Mouse (Mus musculus) stomach, postnatal 0 days (tissue): ENCODE measurements around the gene Tdrd6. TPM values are rescaled to one million over a fixed set of nuclear protein-coding genes. Genes with fewer than 3 reads are reported as not detected.
A peak's percentile ranks its signal among the peaks of the same experiment; 100 is the strongest.

Source experiments
- ATAC-seq: fragments of 200-750 bp; cut with Nextera tagmentation; 2 replicates; pipeline ENCODE4 v1.8.0; 2017; ENCODE audit not compliant: low FRiP score, low TSS enrichment
- DNase-seq: peaks from one replicate; pipeline ENCODE4 v3.0.0-alpha.2; 2016; ENCODE audit warnings: low spot score
- H3K27ac ChIP-seq: fragments of 300-500 bp; sonication (generic); replicated peaks from 2 replicates; pipeline ENCODE4 v1.5.1; 2014; ENCODE audit warnings: mild to moderate bottlenecking, control low read depth
- H3K27me3 ChIP-seq: fragments of 300-500 bp; sonication (generic); 2 replicates; pipeline ENCODE4 v1.6.1; 2014; ENCODE audit warnings: low read length; ENCODE audit not compliant: control insufficient read depth, insufficient read depth
- H3K36me3 ChIP-seq: fragments of 300-500 bp; sonication (generic); 2 replicates; pipeline ENCODE4 v1.6.1; 2014; ENCODE audit warnings: low read length, mixed read lengths; ENCODE audit not compliant: control insufficient read depth, insufficient read depth
- H3K4me1 ChIP-seq: fragments of 300-500 bp; sonication (generic); replicated peaks from 2 replicates; pipeline ENCODE4 v1.6.1; 2014; ENCODE audit warnings: antibody characterized with exemption; ENCODE audit not compliant: control insufficient read depth, insufficient read depth
- H3K4me2 ChIP-seq: fragments of 300-500 bp; sonication (generic); replicated peaks from 2 replicates; pipeline ENCODE4 v1.6.1; 2014; ENCODE audit warnings: low read depth, mild to moderate bottlenecking, control low read depth, moderate library complexity
- H3K4me3 ChIP-seq: fragments of 300-500 bp; sonication (generic); 2 replicates; pipeline ENCODE4 v1.5.1; 2014; ENCODE audit warnings: low read depth, low read length, control low read depth
- H3K9ac ChIP-seq: fragments of 300-500 bp; sonication (generic); 2 replicates; pipeline ENCODE4 v1.6.1; 2014; ENCODE audit warnings: mild to moderate bottlenecking, low read length, control low read depth, mixed read lengths
- H3K9me3 ChIP-seq: fragments of 300-500 bp; sonication (generic); 2 replicates; pipeline ENCODE4 v1.6.1; 2016; ENCODE audit warnings: low read length; ENCODE audit not compliant: control insufficient read depth
- CTCF ChIP-seq: IDR thresholded peaks from 2 replicates; pipeline ENCODE4 v1.5.1; 2016; ENCODE audit warnings: antibody characterized with exemption, low read depth, mild to moderate bottlenecking, moderate library complexity
- EP300 ChIP-seq: optimal IDR thresholded peaks from 2 replicates; pipeline ENCODE3; 2016; ENCODE audit warnings: antibody characterized with exemption
- WGBS: fragments of 180-500 bp; shearing (Covaris S2); extraction: QIAGEN DNeasy Blood & Tissue Kit; methylation state at CpG from one replicate; pipeline ENCODE4 v1.1.7; 2014; 5-methylcytosine and 5-hydroxymethylcytosine counted together
- polyA plus RNA-seq: library from polyadenylated mRNA; unstranded; fragments of >200 nt; fragmentation: Nextera tagmentation; extraction: Ambion mirVana; gene quantifications from 2 replicates; pipeline ENCODE4 v1.2.1, GENCODE M21; 2015

Tdrd6 gene
- polyA plus RNA-seq, 1 experiment from 2014 or later: 0.08 TPM

DNA sequence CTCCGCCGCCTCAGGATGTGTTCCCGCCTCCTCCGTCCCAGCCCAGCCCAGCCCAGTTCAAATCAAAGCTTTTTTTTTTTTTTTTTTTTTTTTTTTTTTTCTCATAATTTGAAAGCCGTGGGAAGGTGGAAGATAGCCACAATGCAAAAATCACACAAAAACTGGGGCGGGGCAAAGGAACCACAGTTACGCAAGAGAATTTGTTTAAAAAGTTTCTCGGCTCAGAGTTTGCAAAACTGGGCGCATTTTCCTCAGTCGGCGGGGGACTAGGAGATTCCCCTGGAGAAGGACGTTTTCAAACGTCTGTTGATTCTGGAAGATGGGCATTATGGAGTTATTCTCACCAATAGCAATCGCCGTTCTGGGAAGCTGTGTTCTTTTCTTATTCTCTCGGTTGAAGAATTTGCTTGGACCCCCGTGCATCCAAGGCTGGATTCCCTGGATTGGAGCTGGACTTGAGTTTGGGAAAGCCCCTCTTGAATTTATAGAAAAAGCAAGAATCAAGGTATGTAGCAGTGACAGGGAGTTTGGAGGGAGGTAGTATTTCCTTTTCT is 37.3 kb upstream of the Tdrd6 start, which contains the start of gene Cyp39a1:
Gene Cyp39a1 (plus strand): TSS at position 136 of the 554 bp plus-strand sequence.
- no peak for TF ChIP-seq CTCF
- TF ChIP-seq EP300: no peak
- no peak for ATAC-seq
- H3K9me3 ChIP-seq: no peaks in the 10 kb centered on the region
- no peaks in the 10 kb centered on the region for H3K27me3 ChIP-seq
- peaks cover 2% of the 10 kb centered on the region; the same call in 1 of the 2 replicates for H3K4me1 ChIP-seq
- DNase-seq: no peak
- H3K27ac ChIP-seq: peak within 1 kb of the TSS; percentile 58; the same call in 1 of the 2 replicates
- H3K4me2 ChIP-seq: peak within 1 kb of the TSS; percentile 95
- 0% methylated on average over 17 of the region's 17 CpGs for WGBS
- H3K4me3 ChIP-seq: peak within 1 kb of the TSS; percentile 79
- peak within 1 kb of the TSS; percentile 72 for H3K9ac ChIP-seq
- H3K36me3 ChIP-seq: no peaks in the 10 kb centered on the region

DNA sequence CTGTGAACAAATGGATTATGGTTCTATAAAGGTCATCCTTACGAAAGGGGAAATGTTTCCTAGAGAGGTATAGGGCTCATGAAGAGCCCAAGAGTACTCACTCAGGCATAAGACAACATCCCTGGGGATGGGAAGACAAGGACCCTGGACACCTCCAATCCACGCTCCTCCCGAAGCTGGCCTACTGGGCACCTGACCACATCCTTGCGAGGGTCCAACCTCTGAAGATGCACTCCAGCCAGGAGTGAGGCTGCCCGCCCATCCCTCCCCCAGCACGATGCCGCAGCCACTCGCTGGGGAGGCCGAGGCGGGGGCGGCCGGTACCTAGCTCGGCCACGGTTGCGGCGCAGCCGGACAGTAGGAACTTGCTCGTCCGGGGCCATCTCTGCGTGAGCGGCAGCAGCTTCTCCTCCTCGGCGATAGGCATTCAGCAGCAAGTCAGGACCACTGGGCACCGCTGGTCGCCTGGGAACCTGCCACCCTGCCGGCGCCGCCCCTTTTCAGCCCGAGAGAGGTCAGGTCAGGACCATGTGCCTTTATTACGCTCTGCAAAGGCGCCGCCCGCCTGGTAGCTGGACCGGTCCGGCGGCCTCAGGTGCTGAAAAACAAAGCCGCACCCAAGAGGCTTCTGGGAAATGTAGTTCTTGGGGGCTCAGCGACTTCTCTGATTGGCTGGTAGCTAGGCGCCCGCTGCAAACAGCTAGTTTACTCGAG is 36.6 kb upstream of the Tdrd6 start, which contains the start of gene Slc25a27:
Gene Slc25a27 (minus strand): TSS at position 639 of the 714 bp plus-strand sequence.
- Histone ChIP-seq H3K27me3 (no peaks in the 10 kb centered on the region), H3K36me3 (no peaks in the 10 kb centered on the region)

GRCm38 (mm10) chr17:43651314-43652046 is 21.4 kb upstream of the Tdrd6 start:
- no peak overlapping the region for H3K27ac ChIP-seq
- WGBS: 73% methylated on average over 14 of the region's 14 CpGs
- no peak overlapping the region for H3K4me2 ChIP-seq

More for the DNA sequence above, 36.6 kb upstream of the Tdrd6 start, which contains the start of gene Slc25a27:
- Histone ChIP-seq H3K9ac (peak within 1 kb of the TSS; percentile 72), H3K9me3 (no peaks in the 10 kb centered on the region), H3K4me1 (peaks cover 2% of the 10 kb centered on the region; the same call in 1 of the 2 replicates), H3K27ac (peak within 1 kb of the TSS; percentile 58; the same call in 1 of the 2 replicates), H3K4me3 (peak within 1 kb of the TSS; percentile 79), H3K4me2 (peak within 1 kb of the TSS; percentile 95)
- ATAC-seq (peak; percentile 99), DNase-seq (peak; percentile 94)
- TF ChIP-seq EP300 (no peak), CTCF (no peak)
- 1% methylated on average over 33 of the region's 41 CpGs for WGBS

GRCm38 (mm10) chr17:43649641-43650436 is 19.7 kb upstream of the Tdrd6 start:
- WGBS: 80% methylated on average over 10 of the region's 10 CpGs
- ATAC-seq (no peak), DNase-seq (no peak)
- Histone ChIP-seq H3K4me1 (no peaks in the 10 kb centered on the region), H3K27me3 (no peaks in the 10 kb centered on the region), H3K9ac (no peak overlapping the region), H3K27ac (no peak overlapping the region), H3K4me3 (no peak overlapping the region), H3K9me3 (no peaks in the 10 kb centered on the region), H3K36me3 (no peaks in the 10 kb centered on the region), H3K4me2 (no peak overlapping the region)
- TF ChIP-seq CTCF (peak; percentile 63), EP300 (no peak)

More at GRCm38 (mm10) chr17:43651314-43652046, 21.4 kb upstream of the Tdrd6 start:
- Histone ChIP-seq H3K4me3 (no peak overlapping the region), H3K4me1 (no peaks in the 10 kb centered on the region), H3K9ac (no peak overlapping the region), H3K36me3 (no peaks in the 10 kb centered on the region), H3K9me3 (no peaks in the 10 kb centered on the region), H3K27me3 (no peaks in the 10 kb centered on the region)
- ATAC-seq: peak; percentile 61; the same call in 1 of the 2 replicates
- DNase-seq: no peak
- TF ChIP-seq EP300 (no peak), CTCF (peak; percentile 28; the same call in 1 of the 2 replicates)

DNA sequence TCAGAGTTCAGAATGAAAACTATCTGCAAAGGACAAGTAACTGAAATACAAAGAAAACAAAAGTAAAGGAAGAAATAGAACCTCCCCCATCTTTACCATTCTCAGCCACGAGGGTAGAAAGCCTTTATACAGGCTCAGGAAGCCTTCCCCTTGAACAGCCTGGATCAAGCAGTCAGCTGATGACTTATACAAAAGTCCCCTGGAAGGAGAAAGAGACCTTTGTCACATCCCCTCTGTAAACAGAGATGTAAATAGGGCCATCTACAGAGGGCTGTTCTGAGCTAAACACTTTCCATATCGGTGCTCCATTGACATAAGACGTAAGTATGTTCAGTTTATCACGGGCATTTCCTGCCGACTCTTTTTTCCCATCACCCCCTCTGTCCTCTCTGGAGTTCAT is 16.8 kb upstream of the Tdrd6 start:
- Histone ChIP-seq H3K27ac (no peak overlapping the region), H3K4me1 (no peaks in the 10 kb centered on the region), H3K4me2 (no peak overlapping the region), H3K4me3 (no peak overlapping the region), H3K9ac (no peak overlapping the region), H3K36me3 (no peaks in the 10 kb centered on the region), H3K27me3 (no peaks in the 10 kb centered on the region), H3K9me3 (no peaks in the 10 kb centered on the region)
- TF ChIP-seq CTCF: no peak
- no peak for TF ChIP-seq EP300
- WGBS: 58% methylated on average over 5 of the region's 5 CpGs
- DNase-seq (no peak), ATAC-seq (no peak)
